Mouse (Mus musculus): ENCODE results near the gene Nt5c. TPM values are rescaled to one million over a fixed set of nuclear protein-coding genes. Genes with fewer than 3 reads are reported as not detected.

Gene Nt5c
- 14.9 TPM for polyA plus RNA-seq (2014; fragmentation: Illumina TruSeq; extraction: RNeasy Lipid Tissue Mini Kit (QIAGEN cat#74804); ENCODE audit: low read depth, low replicate concordance)

GRCm38 (mm10) chr11:115491356-115492083 lies at the start of gene Nt5c:
TSS of gene Nt5c (minus strand) at chr11:115491862.

GRCm38 (mm10) chr11:115536038-115536681 lies 44.5 kb upstream of the Nt5c start, which contains the start of gene Sumo2:
TSS of gene Sumo2 (minus strand) at chr11:115536276.

GRCm38 (mm10) chr11:115514238-115514663 lies 22.6 kb upstream of the Nt5c start, which contains the start of gene Jpt1:
TSS of gene Jpt1 (minus strand) at chr11:115514387.

GRCm38 (mm10) chr11:115475025-115475757 lies 16.5 kb downstream of the Nt5c start, which contains the start of gene Armc7:
TSS of gene Armc7 (plus strand) at chr11:115475667.

GRCm38 (mm10) chr11:115462243-115462891 lies 29.3 kb downstream of the Nt5c start, which contains the start of gene Slc16a5:
TSS of gene Slc16a5 (plus strand) at chr11:115462474.

Other genes starting within 250 kb of the Nt5c start
- gene Grin2c, start 224.6 kb downstream of the Nt5c start, polyA plus RNA-seq (2014; fragmentation: Illumina TruSeq; extraction: RNeasy Lipid Tissue Mini Kit (QIAGEN cat#74804); ENCODE audit: low read depth, low replicate concordance) = 1.4 TPM
- gene Fdxr, start 214.8 kb downstream of the Nt5c start, polyA plus RNA-seq (2014; fragmentation: Illumina TruSeq; extraction: RNeasy Lipid Tissue Mini Kit (QIAGEN cat#74804); ENCODE audit: low read depth, low replicate concordance) = 14.0 TPM
- gene Fads6, start 194.2 kb downstream of the Nt5c start, polyA plus RNA-seq (2014; fragmentation: Illumina TruSeq; extraction: RNeasy Lipid Tissue Mini Kit (QIAGEN cat#74804); ENCODE audit: low read depth, low replicate concordance) = 2.6 TPM
- not detected for gene Otop2, start 184.7 kb downstream of the Nt5c start, polyA plus RNA-seq (2014; fragmentation: Illumina TruSeq; extraction: RNeasy Lipid Tissue Mini Kit (QIAGEN cat#74804); ENCODE audit: low read depth, low replicate concordance)
- gene Ush1g, start 169.8 kb downstream of the Nt5c start, polyA plus RNA-seq (2014; fragmentation: Illumina TruSeq; extraction: RNeasy Lipid Tissue Mini Kit (QIAGEN cat#74804); ENCODE audit: low read depth, low replicate concordance) = not detected
- not detected for gene Otop3, start 157.1 kb downstream of the Nt5c start, polyA plus RNA-seq (2014; fragmentation: Illumina TruSeq; extraction: RNeasy Lipid Tissue Mini Kit (QIAGEN cat#74804); ENCODE audit: low read depth, low replicate concordance)
- gene Hid1, start 124.1 kb downstream of the Nt5c start, polyA plus RNA-seq (2014; fragmentation: Illumina TruSeq; extraction: RNeasy Lipid Tissue Mini Kit (QIAGEN cat#74804); ENCODE audit: low read depth, low replicate concordance) = 3.8 TPM
- gene Cdr2l, start 109.9 kb downstream of the Nt5c start, polyA plus RNA-seq (2014; fragmentation: Illumina TruSeq; extraction: RNeasy Lipid Tissue Mini Kit (QIAGEN cat#74804); ENCODE audit: low read depth, low replicate concordance) = 3.8 TPM
- 115 TPM for gene Mrpl58, start 88.1 kb downstream of the Nt5c start, polyA plus RNA-seq (2014; fragmentation: Illumina TruSeq; extraction: RNeasy Lipid Tissue Mini Kit (QIAGEN cat#74804); ENCODE audit: low read depth, low replicate concordance)
- gene Atp5h, start 71.9 kb downstream of the Nt5c start, polyA plus RNA-seq (2014; fragmentation: Illumina TruSeq; extraction: RNeasy Lipid Tissue Mini Kit (QIAGEN cat#74804); ENCODE audit: low read depth, low replicate concordance) = 3,222 TPM
- gene Kctd2, start 71.7 kb downstream of the Nt5c start, polyA plus RNA-seq (2014; fragmentation: Illumina TruSeq; extraction: RNeasy Lipid Tissue Mini Kit (QIAGEN cat#74804); ENCODE audit: low read depth, low replicate concordance) = 34.3 TPM
- not detected for gene Trim80, start 51.3 kb downstream of the Nt5c start, polyA plus RNA-seq (2014; fragmentation: Illumina TruSeq; extraction: RNeasy Lipid Tissue Mini Kit (QIAGEN cat#74804); ENCODE audit: low read depth, low replicate concordance)
- gene Slc16a5, start 29.4 kb downstream of the Nt5c start, polyA plus RNA-seq (2014; fragmentation: Illumina TruSeq; extraction: RNeasy Lipid Tissue Mini Kit (QIAGEN cat#74804); ENCODE audit: low read depth, low replicate concordance) = not detected
- gene Armc7, start 16.2 kb downstream of the Nt5c start, polyA plus RNA-seq (2014; fragmentation: Illumina TruSeq; extraction: RNeasy Lipid Tissue Mini Kit (QIAGEN cat#74804); ENCODE audit: low read depth, low replicate concordance) = 2.1 TPM
- gene Jpt1, start 22.5 kb upstream of the Nt5c start, polyA plus RNA-seq (2014; fragmentation: Illumina TruSeq; extraction: RNeasy Lipid Tissue Mini Kit (QIAGEN cat#74804); ENCODE audit: low read depth, low replicate concordance) = 88.9 TPM
- gene Sumo2, start 44.4 kb upstream of the Nt5c start, polyA plus RNA-seq (2014; fragmentation: Illumina TruSeq; extraction: RNeasy Lipid Tissue Mini Kit (QIAGEN cat#74804); ENCODE audit: low read depth, low replicate concordance) = 255 TPM
- gene Nup85, start 72.6 kb upstream of the Nt5c start, polyA plus RNA-seq (2014; fragmentation: Illumina TruSeq; extraction: RNeasy Lipid Tissue Mini Kit (QIAGEN cat#74804); ENCODE audit: low read depth, low replicate concordance) = 37.0 TPM
- 79.9 TPM for gene Mrps7, start 112.1 kb upstream of the Nt5c start, polyA plus RNA-seq (2014; fragmentation: Illumina TruSeq; extraction: RNeasy Lipid Tissue Mini Kit (QIAGEN cat#74804); ENCODE audit: low read depth, low replicate concordance)
- 13.7 TPM for gene Gga3, start 112.2 kb upstream of the Nt5c start, polyA plus RNA-seq (2014; fragmentation: Illumina TruSeq; extraction: RNeasy Lipid Tissue Mini Kit (QIAGEN cat#74804); ENCODE audit: low read depth, low replicate concordance)
- gene Mif4gd, start 121.1 kb upstream of the Nt5c start, polyA plus RNA-seq (2014; fragmentation: Illumina TruSeq; extraction: RNeasy Lipid Tissue Mini Kit (QIAGEN cat#74804); ENCODE audit: low read depth, low replicate concordance) = 62.3 TPM
- 53.1 TPM for gene Slc25a19, start 136.4 kb upstream of the Nt5c start, polyA plus RNA-seq (2014; fragmentation: Illumina TruSeq; extraction: RNeasy Lipid Tissue Mini Kit (QIAGEN cat#74804); ENCODE audit: low read depth, low replicate concordance)
- gene Grb2, start 216.7 kb upstream of the Nt5c start, polyA plus RNA-seq (2014; fragmentation: Illumina TruSeq; extraction: RNeasy Lipid Tissue Mini Kit (QIAGEN cat#74804); ENCODE audit: low read depth, low replicate concordance) = 83.0 TPM

Measured in heart, adult 10 weeks (tissue).